Mouse (Mus musculus) kidney, embryonic 16.5 days (tissue): ENCODE measurements around the gene Cfap58. TPM values are rescaled to one million over a fixed set of nuclear protein-coding genes. Genes with fewer than 3 reads are reported as not detected.
A peak's percentile ranks its signal among the peaks of the same experiment; 100 is the strongest.

ENCODE experiments used
- ATAC-seq: fragments of 200-750 bp; cut with Nextera tagmentation; 2 replicates; pipeline ENCODE4 v1.8.0; 2017; ENCODE audit warnings: moderate TSS enrichment; ENCODE audit not compliant: low FRiP score, low TSS enrichment
- H3K27ac ChIP-seq: fragments of 300-500 bp; sonication (generic); 2 replicates; pipeline ENCODE4 v1.5.1; 2014; ENCODE audit warnings: low read length
- H3K27me3 ChIP-seq: fragments of 300-500 bp; sonication (generic); 2 replicates; pipeline ENCODE4 v1.6.1; 2014; ENCODE audit warnings: low read length, control low read depth, mixed read lengths; ENCODE audit not compliant: insufficient read depth
- H3K36me3 ChIP-seq: fragments of 300-500 bp; sonication (generic); 2 replicates; pipeline ENCODE4 v1.6.1; 2014; ENCODE audit warnings: low read length, control low read depth, mixed read lengths; ENCODE audit not compliant: insufficient read depth
- H3K4me1 ChIP-seq: fragments of 300-500 bp; sonication (generic); 2 replicates; pipeline ENCODE4 v1.6.1; 2014; ENCODE audit warnings: low read length, control low read depth, mixed read lengths; ENCODE audit not compliant: insufficient read depth
- H3K4me2 ChIP-seq: fragments of 300-500 bp; sonication (generic); replicated peaks from 2 replicates; pipeline ENCODE4 v1.6.1; 2014; ENCODE audit warnings: low read depth, low read length
- H3K4me3 ChIP-seq: fragments of 300-500 bp; sonication (generic); 2 replicates; pipeline ENCODE4 v1.5.1; 2014; ENCODE audit warnings: mild to moderate bottlenecking, low read length
- H3K9ac ChIP-seq: fragments of 300-500 bp; sonication (generic); replicated peaks from 2 replicates; pipeline ENCODE4 v1.6.1; 2014; ENCODE audit warnings: low read length
- H3K9me3 ChIP-seq: fragments of 300-500 bp; sonication (generic); 2 replicates; pipeline ENCODE4 v1.6.1; 2016; ENCODE audit warnings: low read length, control low read depth
- WGBS: fragments of 180-500 bp; shearing (Covaris S2); extraction: QIAGEN DNeasy Blood & Tissue Kit; methylation state at CpG from one replicate; pipeline ENCODE4 v1.1.7; 2014; 5-methylcytosine and 5-hydroxymethylcytosine counted together
- polyA plus RNA-seq: library from polyadenylated mRNA; unstranded; fragments of >200 nt; fragmentation: Nextera tagmentation; extraction: Ambion mirVana; gene quantifications from 2 replicates; pipeline ENCODE4 v1.2.1, GENCODE M21; 2015

The Cfap58 gene
- polyA plus RNA-seq = 0.06 TPM in 2 replicates

- H3K27ac ChIP-seq = no peak within 1 kb of the TSS
- WGBS = 3% methylated on average over 41 of the region's 41 CpGs
- peaks cover 15% of the 10 kb centered on the region for H3K27me3 ChIP-seq
- peak; percentile 88 for ATAC-seq
- no peaks in the 10 kb centered on the region for H3K4me1 ChIP-seq
- H3K4me3 ChIP-seq = peak within 1 kb of the TSS; percentile 41
- peak within 1 kb of the TSS; percentile 67 for H3K4me2 ChIP-seq
- H3K9ac ChIP-seq = peak within 1 kb of the TSS; percentile 13; the same call in 1 of the 2 replicates
- H3K9me3 ChIP-seq = no peaks in the 10 kb centered on the region
- H3K36me3 ChIP-seq = no peaks in the 10 kb centered on the region
Measured at GRCm38 (mm10) chr19:47937443-47938406, at the start of gene Cfap58. Cfap58 (plus strand) TSS chr19:47937675.

- H3K9me3 ChIP-seq = no peaks in the 10 kb centered on the region
- H3K36me3 ChIP-seq = no peaks in the 10 kb centered on the region
- no peak overlapping the region for H3K27ac ChIP-seq
- ATAC-seq = no peak
- H3K27me3 ChIP-seq = no peaks in the 10 kb centered on the region
- H3K4me3 ChIP-seq = no peak overlapping the region
- H3K4me2 ChIP-seq = no peak overlapping the region
- H3K9ac ChIP-seq = no peak overlapping the region
- 93% methylated on average over 8 of the region's 8 CpGs for WGBS
- H3K4me1 ChIP-seq = peaks cover 54% of the 10 kb centered on the region
Measured at GRCm38 (mm10) chr19:47888037-47888436, 49.4 kb upstream of the Cfap58 start.

GRCm38 (mm10) chr19:47890489-47891130, 46.9 kb upstream of the Cfap58 start:
- Histone ChIP-seq H3K9ac (peak overlapping the region; percentile 37; the same call in 1 of the 2 replicates), H3K27me3 (no peaks in the 10 kb centered on the region), H3K9me3 (no peaks in the 10 kb centered on the region), H3K4me3 (peak overlapping the region; percentile 8; the same call in 1 of the 2 replicates), H3K4me2 (peak overlapping the region; percentile 38), H3K27ac (peak overlapping the region; percentile 93), H3K36me3 (peaks cover 15% of the 10 kb centered on the region; the same call in 1 of the 2 replicates), H3K4me1 (peaks cover 47% of the 10 kb centered on the region)
- 32% methylated on average over 10 of the region's 10 CpGs for WGBS
- ATAC-seq = peak; percentile 37; the same call in 1 of the 2 replicates

GRCm38 (mm10) chr19:47891562-47892312, 45.7 kb upstream of the Cfap58 start:
- peak overlapping the region; percentile 38; the same call in 1 of the 2 replicates for H3K4me2 ChIP-seq
- WGBS = 50% methylated on average over 11 of the region's 11 CpGs

GRCm38 (mm10) chr19:47893092-47893491, 44.4 kb upstream of the Cfap58 start:
- Histone ChIP-seq H3K27me3 (no peaks in the 10 kb centered on the region), H3K9ac (no peak overlapping the region), H3K27ac (no peak overlapping the region), H3K4me2 (no peak overlapping the region), H3K36me3 (peaks cover 36% of the 10 kb centered on the region), H3K4me3 (no peak overlapping the region), H3K9me3 (no peaks in the 10 kb centered on the region), H3K4me1 (peaks cover 32% of the 10 kb centered on the region)
- WGBS = 96% methylated on average over 6 of the region's 6 CpGs
- ATAC-seq = no peak

More at GRCm38 (mm10) chr19:47891562-47892312, 45.7 kb upstream of the Cfap58 start:
- H3K36me3 ChIP-seq = peaks cover 26% of the 10 kb centered on the region
- peak overlapping the region; percentile 93 for H3K27ac ChIP-seq
- no peak overlapping the region for H3K4me3 ChIP-seq
- H3K4me1 ChIP-seq = peaks cover 39% of the 10 kb centered on the region
- H3K27me3 ChIP-seq = no peaks in the 10 kb centered on the region
- peak; percentile 78 for ATAC-seq
- H3K9me3 ChIP-seq = no peaks in the 10 kb centered on the region
- H3K9ac ChIP-seq = no peak overlapping the region

GRCm38 (mm10) chr19:47898472-47899079, 38.9 kb upstream of the Cfap58 start:
- no peak for ATAC-seq
- H3K9ac ChIP-seq = no peak overlapping the region
- peaks cover 36% of the 10 kb centered on the region for H3K36me3 ChIP-seq
- 80% methylated on average over 8 of the region's 8 CpGs for WGBS
- H3K4me3 ChIP-seq = no peak overlapping the region
- H3K4me1 ChIP-seq = peaks cover 24% of the 10 kb centered on the region
- H3K4me2 ChIP-seq = no peak overlapping the region
- H3K27me3 ChIP-seq = no peaks in the 10 kb centered on the region
- no peak overlapping the region for H3K27ac ChIP-seq
- no peaks in the 10 kb centered on the region for H3K9me3 ChIP-seq

GRCm38 (mm10) chr19:47900012-47900411, 37.5 kb upstream of the Cfap58 start:
- Histone ChIP-seq H3K36me3 (peaks cover 27% of the 10 kb centered on the region), H3K27me3 (no peaks in the 10 kb centered on the region), H3K27ac (no peak overlapping the region), H3K4me3 (no peak overlapping the region), H3K9me3 (no peaks in the 10 kb centered on the region), H3K4me2 (no peak overlapping the region), H3K9ac (no peak overlapping the region), H3K4me1 (peaks cover 28% of the 10 kb centered on the region)
- 59% methylated on average over 6 of the region's 6 CpGs for WGBS
- ATAC-seq = no peak

- H3K27me3 ChIP-seq = no peaks in the 10 kb centered on the region
- peaks cover 21% of the 10 kb centered on the region for H3K36me3 ChIP-seq
- H3K9me3 ChIP-seq = no peaks in the 10 kb centered on the region
- no peak for ATAC-seq
- 79% methylated on average over 10 of the region's 10 CpGs for WGBS
- H3K4me2 ChIP-seq = no peak overlapping the region
- no peak overlapping the region for H3K9ac ChIP-seq
- H3K27ac ChIP-seq = no peak overlapping the region
- peaks cover 34% of the 10 kb centered on the region for H3K4me1 ChIP-seq
- H3K4me3 ChIP-seq = no peak overlapping the region
Measured at GRCm38 (mm10) chr19:47900558-47900957, 36.9 kb upstream of the Cfap58 start.
